Mouse (Mus musculus): Measurements from ENCODE around the gene Setd6.

- TF ChIP-seq CTCF (conservative IDR thresholded peaks at IDR 0.05; ENCODE audit: low read length) (no peak), POU5F1 (IDR thresholded peaks at IDR 0.05; ENCODE audit: borderline replicate concordance, low read length) (no peak), NANOG (IDR thresholded peaks at IDR 0.05; ENCODE audit: borderline replicate concordance, low read length) (no peak)
Measured at GRCm38 (mm10) chr8:95727625-95728024, 11.9 kb downstream of the Setd6 start.
